Mouse (Mus musculus): ENCODE measurements around the gene Psmd12. TPM values are rescaled to one million over a fixed set of nuclear protein-coding genes. Genes with fewer than 3 reads are reported as not detected.
A peak's percentile ranks its signal among the peaks of the same experiment; 100 is the strongest.

The Psmd12 gene
- polyA plus RNA-seq, 1 experiment from 2014 or later, result 158 TPM

DNA sequence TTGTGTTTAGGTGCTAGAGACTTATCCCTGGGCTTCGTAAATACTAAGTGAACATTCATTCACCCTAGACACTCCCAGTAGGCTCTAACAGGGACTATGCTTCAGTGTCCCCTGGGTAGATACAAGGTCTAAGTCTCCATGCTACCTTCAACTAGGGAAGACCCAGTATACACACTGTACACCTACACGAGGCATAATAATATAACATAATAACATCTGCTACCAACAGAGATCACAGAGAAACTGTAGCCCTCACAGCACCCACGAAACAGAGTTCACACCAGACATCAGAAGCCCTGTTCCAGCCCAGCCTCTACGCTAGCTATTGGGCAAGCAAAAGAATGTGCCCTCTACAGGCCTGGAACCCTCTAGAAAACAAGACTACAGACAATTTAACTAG is 14.2 kb upstream of the Psmd12 start:
- ATAC-seq (ENCODE audit: insufficient number of reproducible peaks, insufficient read depth, low FRiP score, low read depth), result no peak
- Histone ChIP-seq H3K27me3 (ENCODE audit: control insufficient read depth, insufficient read depth, low read length) (no peaks in the 10 kb centered on the region), H3K9me3 (ENCODE audit: control insufficient read depth, low read depth, low read length) (no peaks in the 10 kb centered on the region), H3K4me2 (replicated peaks; ENCODE audit: low read depth, low read length) (no peak overlapping the region), H3K9ac (replicated peaks; ENCODE audit: low read depth, low read length) (no peak overlapping the region), H3K36me3 (ENCODE audit: control insufficient read depth, insufficient read depth, low read length) (no peaks in the 10 kb centered on the region), H3K4me1 (ENCODE audit: control insufficient read depth, insufficient read depth, low read length) (peaks cover 10% of the 10 kb centered on the region; the same call in 1 of the 2 replicates), H3K27ac (ENCODE audit: low read length) (no peak overlapping the region), H3K4me3 (ENCODE audit: low read depth, low read length) (no peak overlapping the region)
- 94% methylated on average over 4 of the region's 4 CpGs for WGBS

DNA sequence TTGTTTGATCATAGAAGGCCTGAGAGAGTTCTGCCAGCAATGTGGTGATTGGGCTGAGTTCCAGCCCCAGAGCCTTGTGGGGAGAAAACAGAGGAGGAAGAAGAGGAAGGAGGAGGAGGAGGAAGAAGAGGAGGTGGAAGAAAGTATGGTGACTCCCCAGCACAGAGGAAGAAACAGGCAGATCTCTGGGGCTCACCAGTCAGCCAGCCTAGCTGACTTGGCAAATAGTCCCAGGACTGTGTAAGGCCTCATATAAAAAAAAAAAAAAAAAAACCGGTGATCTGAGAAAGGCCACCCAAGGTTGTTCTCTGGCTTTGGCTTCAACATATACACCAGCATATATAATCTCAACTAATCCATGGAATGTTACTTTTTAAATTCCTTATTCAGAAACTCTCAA is 13.3 kb upstream of the Psmd12 start:
- Histone ChIP-seq H3K36me3 (ENCODE audit: control insufficient read depth, insufficient read depth, low read length) (no peaks in the 10 kb centered on the region), H3K27me3 (ENCODE audit: control insufficient read depth, insufficient read depth, low read length) (no peaks in the 10 kb centered on the region), H3K4me3 (ENCODE audit: low read depth, low read length) (no peak overlapping the region), H3K4me2 (replicated peaks; ENCODE audit: low read depth, low read length) (no peak overlapping the region), H3K9ac (replicated peaks; ENCODE audit: low read depth, low read length) (no peak overlapping the region), H3K27ac (ENCODE audit: low read length) (no peak overlapping the region), H3K9me3 (ENCODE audit: control insufficient read depth, low read depth, low read length) (no peaks in the 10 kb centered on the region), H3K4me1 (ENCODE audit: control insufficient read depth, insufficient read depth, low read length) (peaks cover 10% of the 10 kb centered on the region; the same call in 1 of the 2 replicates)
- 64% methylated on average over 1 of the region's 1 CpGs for WGBS
- no peak for ATAC-seq (ENCODE audit: insufficient number of reproducible peaks, insufficient read depth, low FRiP score, low read depth)

DNA sequence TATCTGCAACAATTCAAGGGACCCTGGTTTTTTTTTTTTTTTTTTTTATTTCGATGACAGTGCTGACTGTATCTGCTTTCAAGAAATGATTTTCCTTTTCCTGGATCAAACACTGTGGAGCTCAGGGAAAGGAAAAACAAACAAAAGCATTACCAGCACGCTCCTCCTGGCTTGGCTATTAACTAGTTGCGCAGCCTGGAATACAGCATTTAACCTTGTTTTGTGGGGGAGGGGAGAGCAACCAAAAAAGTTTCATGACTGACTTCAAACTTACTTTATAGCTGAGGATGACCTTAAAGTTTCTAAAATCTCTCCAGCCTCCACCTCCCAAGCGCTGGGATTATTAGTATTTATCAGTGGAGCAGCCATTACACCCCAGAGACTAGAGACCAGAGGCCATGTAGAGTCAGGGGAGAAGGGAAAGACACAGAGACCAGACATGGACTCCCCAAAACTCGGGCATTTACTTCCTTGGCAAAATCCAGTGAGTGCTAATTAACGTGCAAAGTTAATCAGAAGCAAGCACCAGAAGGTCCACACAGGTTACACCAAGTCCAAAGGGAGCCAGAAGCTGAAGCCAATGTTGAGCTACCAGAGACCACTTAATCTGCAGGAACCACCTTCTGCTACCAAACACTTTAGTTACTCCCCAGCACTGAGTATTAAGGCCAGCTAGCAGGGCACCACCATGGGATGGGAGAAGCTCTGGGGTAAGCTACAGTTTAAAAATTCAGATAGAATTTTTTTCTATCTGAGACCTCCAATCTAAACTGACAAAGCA is 12.5 kb upstream of the Psmd12 start:
- H3K9ac ChIP-seq (replicated peaks; ENCODE audit: low read depth, low read length), result no peak overlapping the region
- H3K36me3 ChIP-seq (ENCODE audit: control insufficient read depth, insufficient read depth, low read length), result no peaks in the 10 kb centered on the region
- no peak overlapping the region for H3K4me3 ChIP-seq (ENCODE audit: low read depth, low read length)
- H3K9me3 ChIP-seq (ENCODE audit: control insufficient read depth, low read depth, low read length), result no peaks in the 10 kb centered on the region
- WGBS, result 66% methylated on average over 6 of the region's 6 CpGs
- peaks cover 10% of the 10 kb centered on the region; the same call in 1 of the 2 replicates for H3K4me1 ChIP-seq (ENCODE audit: control insufficient read depth, insufficient read depth, low read length)
- ATAC-seq (ENCODE audit: insufficient number of reproducible peaks, insufficient read depth, low FRiP score, low read depth), result no peak
- H3K27me3 ChIP-seq (ENCODE audit: control insufficient read depth, insufficient read depth, low read length), result no peaks in the 10 kb centered on the region
- H3K4me2 ChIP-seq (replicated peaks; ENCODE audit: low read depth, low read length), result no peak overlapping the region
- H3K27ac ChIP-seq (ENCODE audit: low read length), result no peak overlapping the region

GRCm38 (mm10) chr11:107468252-107469030 is 10.8 kb upstream of the Psmd12 start:
- Histone ChIP-seq H3K9me3 (ENCODE audit: control insufficient read depth, low read depth, low read length) (no peaks in the 10 kb centered on the region), H3K36me3 (ENCODE audit: control insufficient read depth, insufficient read depth, low read length) (no peaks in the 10 kb centered on the region), H3K4me1 (ENCODE audit: control insufficient read depth, insufficient read depth, low read length) (peaks cover 14% of the 10 kb centered on the region), H3K27ac (ENCODE audit: low read length) (peak overlapping the region; percentile 93), H3K9ac (replicated peaks; ENCODE audit: low read depth, low read length) (peak overlapping the region; percentile 81), H3K4me2 (replicated peaks; ENCODE audit: low read depth, low read length) (peak overlapping the region; percentile 90), H3K4me3 (ENCODE audit: low read depth, low read length) (peak overlapping the region; percentile 62), H3K27me3 (ENCODE audit: control insufficient read depth, insufficient read depth, low read length) (no peaks in the 10 kb centered on the region)
- ATAC-seq (ENCODE audit: insufficient number of reproducible peaks, insufficient read depth, low FRiP score, low read depth), result no peak
- 17% methylated on average over 16 of the region's 16 CpGs for WGBS

DNA sequence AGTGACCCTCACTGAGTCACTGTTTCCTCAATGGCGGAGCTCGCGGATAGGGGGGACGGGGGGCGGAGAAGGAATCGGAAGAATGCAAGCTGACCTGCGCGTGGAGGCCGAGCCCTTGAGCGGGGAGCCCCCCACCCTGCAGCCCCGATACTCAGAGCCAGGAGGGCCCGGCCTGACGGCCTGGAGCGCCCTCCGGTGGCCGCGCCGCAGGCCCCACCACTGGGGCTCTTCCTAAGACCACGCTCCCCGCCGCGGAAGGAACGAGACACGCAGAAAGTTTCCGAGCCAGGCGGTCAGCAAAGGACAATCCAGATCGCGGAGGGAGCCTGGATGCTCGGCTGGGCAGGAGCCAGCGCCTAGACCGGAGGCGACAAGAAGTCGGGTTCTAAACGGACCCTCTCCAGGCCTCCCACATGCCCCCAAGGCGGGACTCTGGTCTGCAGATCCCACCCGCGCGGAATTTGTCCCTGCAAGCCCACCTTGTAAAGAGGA is 10.2 kb upstream of the Psmd12 start:
- H3K27ac ChIP-seq (ENCODE audit: low read length), result peak overlapping the region; percentile 93
- peaks cover 14% of the 10 kb centered on the region for H3K4me1 ChIP-seq (ENCODE audit: control insufficient read depth, insufficient read depth, low read length)
- WGBS, result 0% methylated on average over 35 of the region's 38 CpGs
- no peaks in the 10 kb centered on the region for H3K36me3 ChIP-seq (ENCODE audit: control insufficient read depth, insufficient read depth, low read length)
- peak overlapping the region; percentile 81 for H3K9ac ChIP-seq (replicated peaks; ENCODE audit: low read depth, low read length)
- H3K4me2 ChIP-seq (replicated peaks; ENCODE audit: low read depth, low read length), result peak overlapping the region; percentile 90
- no peaks in the 10 kb centered on the region for H3K27me3 ChIP-seq (ENCODE audit: control insufficient read depth, insufficient read depth, low read length)
- peak; percentile 87 for ATAC-seq (ENCODE audit: insufficient number of reproducible peaks, insufficient read depth, low FRiP score, low read depth)
- H3K9me3 ChIP-seq (ENCODE audit: control insufficient read depth, low read depth, low read length), result no peaks in the 10 kb centered on the region
- peak overlapping the region; percentile 62 for H3K4me3 ChIP-seq (ENCODE audit: low read depth, low read length)

DNA sequence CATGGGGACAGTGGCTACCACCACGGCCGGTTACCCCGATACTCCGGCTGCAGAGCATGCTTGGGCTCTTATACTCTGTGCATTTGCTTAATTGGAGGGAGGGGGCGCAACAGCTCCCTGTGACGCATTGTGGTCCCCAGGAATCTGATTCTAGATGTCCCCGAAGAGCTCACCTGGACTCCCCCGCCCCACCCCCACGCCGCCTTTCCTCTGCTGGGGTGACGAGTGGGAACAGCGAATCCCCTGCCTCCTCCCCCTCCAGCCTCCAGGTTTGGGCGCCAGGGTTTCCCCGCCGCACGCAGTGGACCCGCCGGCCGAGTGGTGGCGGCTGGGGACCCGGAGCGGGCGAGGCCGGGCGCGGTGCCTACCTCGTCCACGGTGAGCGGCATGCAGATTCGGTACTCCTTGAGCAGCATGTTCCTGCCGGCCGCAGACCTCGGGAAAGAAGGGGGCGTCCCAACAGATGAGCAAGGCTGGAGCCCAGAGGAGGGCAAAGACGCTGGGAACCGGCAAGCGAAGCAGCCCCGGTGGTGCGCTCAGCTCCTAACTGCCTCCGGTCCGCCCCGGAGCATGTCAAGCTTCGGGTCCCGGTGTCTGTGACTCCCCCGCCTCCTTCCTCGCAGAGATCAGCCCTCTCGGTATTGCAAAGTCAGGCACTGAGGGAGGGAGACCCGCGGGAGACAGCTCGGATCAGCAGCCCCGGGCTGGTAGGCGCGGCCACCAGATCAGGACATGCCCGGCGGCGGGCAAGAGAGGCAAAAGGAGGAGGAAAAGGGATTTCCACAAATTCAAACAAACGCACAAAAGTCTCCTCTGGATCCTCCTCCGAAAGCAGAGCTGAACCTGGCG is 9.5 kb upstream of the Psmd12 start:
- WGBS, result under 1% methylated on average over 59 of the region's 59 CpGs
- H3K36me3 ChIP-seq (ENCODE audit: control insufficient read depth, insufficient read depth, low read length), result no peaks in the 10 kb centered on the region
- H3K9me3 ChIP-seq (ENCODE audit: control insufficient read depth, low read depth, low read length), result no peaks in the 10 kb centered on the region
- H3K27me3 ChIP-seq (ENCODE audit: control insufficient read depth, insufficient read depth, low read length), result no peaks in the 10 kb centered on the region
- H3K4me1 ChIP-seq (ENCODE audit: control insufficient read depth, insufficient read depth, low read length), result peaks cover 14% of the 10 kb centered on the region
- peak overlapping the region; percentile 62 for H3K4me3 ChIP-seq (ENCODE audit: low read depth, low read length)
- peak overlapping the region; percentile 93 for H3K27ac ChIP-seq (ENCODE audit: low read length)
- peak overlapping the region; percentile 90 for H3K4me2 ChIP-seq (replicated peaks; ENCODE audit: low read depth, low read length)
- peak; percentile 48 for ATAC-seq (ENCODE audit: insufficient number of reproducible peaks, insufficient read depth, low FRiP score, low read depth)
- peak overlapping the region; percentile 81 for H3K9ac ChIP-seq (replicated peaks; ENCODE audit: low read depth, low read length)

GRCm38 (mm10) chr11:107470521-107471041 is 8.7 kb upstream of the Psmd12 start, which contains the start of gene Pitpnc1:
Gene Pitpnc1 (minus strand): TSS chr11:107470699.
- H3K9ac ChIP-seq (replicated peaks; ENCODE audit: low read depth, low read length), result peak within 1 kb of the TSS; percentile 81
- H3K36me3 ChIP-seq (ENCODE audit: control insufficient read depth, insufficient read depth, low read length), result no peaks in the 10 kb centered on the region
- H3K9me3 ChIP-seq (ENCODE audit: control insufficient read depth, low read depth, low read length), result no peaks in the 10 kb centered on the region
- peak within 1 kb of the TSS; percentile 90 for H3K4me2 ChIP-seq (replicated peaks; ENCODE audit: low read depth, low read length)
- ATAC-seq (ENCODE audit: insufficient number of reproducible peaks, insufficient read depth, low FRiP score, low read depth), result peak; percentile 87
- no peaks in the 10 kb centered on the region for H3K27me3 ChIP-seq (ENCODE audit: control insufficient read depth, insufficient read depth, low read length)
- H3K4me1 ChIP-seq (ENCODE audit: control insufficient read depth, insufficient read depth, low read length), result peaks cover 14% of the 10 kb centered on the region
- under 1% methylated on average over 36 of the region's 37 CpGs for WGBS
- H3K4me3 ChIP-seq (ENCODE audit: low read depth, low read length), result peak within 1 kb of the TSS; percentile 62
- H3K27ac ChIP-seq (ENCODE audit: low read length), result peak within 1 kb of the TSS; percentile 93

Measured in stomach, embryonic 14.5 days (tissue).